Mouse (Mus musculus): Measurements from ENCODE around the gene Chmp4b. TPM values are rescaled to one million over a fixed set of nuclear protein-coding genes. Genes with fewer than 3 reads are reported as not detected.

Chmp4b gene
- polyA plus RNA-seq, 1 experiment from 2014 or later: 24.9 TPM

- Histone ChIP-seq H3K27ac (peak overlapping the region; percentile 94), H3K36me3 (ENCODE audit: poor library complexity, severe bottlenecking) (peaks cover 14% of the 10 kb centered on the region; the same call in 1 of the 2 replicates), H3K9me3 (replicated peaks) (no peaks in the 10 kb centered on the region), H3K4me2 (peak overlapping the region; percentile 59), H3K4me3 (peak overlapping the region; percentile 27), H3K4me1 (peaks cover 52% of the 10 kb centered on the region), H3K9ac (peak overlapping the region; percentile 60), H3K27me3 (no peaks in the 10 kb centered on the region)
- 53% methylated on average over 19 of the region's 19 CpGs for WGBS
- ATAC-seq: peak; percentile 87
Measured at GRCm38 (mm10) chr2:154676653-154677609, 25.4 kb downstream of the Chmp4b start.

- no peaks in the 10 kb centered on the region for H3K27me3 ChIP-seq
- peak overlapping the region; percentile 60 for H3K9ac ChIP-seq
- WGBS: 6% methylated on average over 10 of the region's 10 CpGs
- peak overlapping the region; percentile 94 for H3K27ac ChIP-seq
- H3K4me1 ChIP-seq: peaks cover 59% of the 10 kb centered on the region
- ATAC-seq: peak; percentile 81
- peak overlapping the region; percentile 59 for H3K4me2 ChIP-seq
- H3K9me3 ChIP-seq (replicated peaks): no peaks in the 10 kb centered on the region
- H3K36me3 ChIP-seq (ENCODE audit: poor library complexity, severe bottlenecking): peaks cover 10% of the 10 kb centered on the region; the same call in 1 of the 2 replicates
- H3K4me3 ChIP-seq: peak overlapping the region; percentile 27
Measured at GRCm38 (mm10) chr2:154677651-154678139, 26.2 kb downstream of the Chmp4b start.

GRCm38 (mm10) chr2:154678995-154679394, 27.5 kb downstream of the Chmp4b start:
- H3K36me3 ChIP-seq (ENCODE audit: poor library complexity, severe bottlenecking): peaks cover 6% of the 10 kb centered on the region; the same call in 1 of the 2 replicates
- no peak for ATAC-seq
- H3K9me3 ChIP-seq (replicated peaks): no peaks in the 10 kb centered on the region
- 90% methylated on average over 3 of the region's 3 CpGs for WGBS
- no peak overlapping the region for H3K4me3 ChIP-seq
- H3K27me3 ChIP-seq: no peaks in the 10 kb centered on the region
- H3K27ac ChIP-seq: no peak overlapping the region
- no peak overlapping the region for H3K9ac ChIP-seq
- H3K4me2 ChIP-seq: no peak overlapping the region
- H3K4me1 ChIP-seq: peaks cover 65% of the 10 kb centered on the region

- Histone ChIP-seq H3K27me3 (no peaks in the 10 kb centered on the region), H3K27ac (no peak overlapping the region), H3K4me3 (no peak overlapping the region), H3K4me1 (peaks cover 67% of the 10 kb centered on the region), H3K36me3 (ENCODE audit: poor library complexity, severe bottlenecking) (peaks cover 4% of the 10 kb centered on the region; the same call in 1 of the 2 replicates), H3K9ac (no peak overlapping the region), H3K4me2 (no peak overlapping the region), H3K9me3 (replicated peaks) (no peaks in the 10 kb centered on the region)
- 95% methylated on average over 2 of the region's 2 CpGs for WGBS
- no peak for ATAC-seq
Measured at GRCm38 (mm10) chr2:154680337-154680736, 28.8 kb downstream of the Chmp4b start.

GRCm38 (mm10) chr2:154680941-154681340, 29.4 kb downstream of the Chmp4b start:
- no peak overlapping the region for H3K4me2 ChIP-seq
- H3K27me3 ChIP-seq: no peaks in the 10 kb centered on the region
- H3K27ac ChIP-seq: no peak overlapping the region
- no peak overlapping the region for H3K9ac ChIP-seq
- no peaks in the 10 kb centered on the region for H3K9me3 ChIP-seq (replicated peaks)
- peaks cover 69% of the 10 kb centered on the region for H3K4me1 ChIP-seq
- ATAC-seq: no peak
- H3K36me3 ChIP-seq (ENCODE audit: poor library complexity, severe bottlenecking): no peaks in the 10 kb centered on the region
- 88% methylated on average over 6 of the region's 6 CpGs for WGBS
- no peak overlapping the region for H3K4me3 ChIP-seq

- Histone ChIP-seq H3K4me1 (peaks cover 55% of the 10 kb centered on the region), H3K27me3 (no peaks in the 10 kb centered on the region), H3K27ac (peak overlapping the region; percentile 65), H3K9ac (peak overlapping the region; percentile 32; the same call in 1 of the 2 replicates), H3K9me3 (replicated peaks) (no peaks in the 10 kb centered on the region), H3K4me3 (no peak overlapping the region), H3K36me3 (ENCODE audit: poor library complexity, severe bottlenecking) (no peaks in the 10 kb centered on the region), H3K4me2 (no peak overlapping the region)
- WGBS: 7% methylated on average over 1 of the region's 1 CpGs
- no peak for ATAC-seq
Measured at GRCm38 (mm10) chr2:154682712-154683111, 31.2 kb downstream of the Chmp4b start.

- 91% methylated on average over 7 of the region's 7 CpGs for WGBS
Measured at GRCm38 (mm10) chr2:154684901-154685470, 33.5 kb downstream of the Chmp4b start.

GRCm38 (mm10) chr2:154685772-154686171, 34.3 kb downstream of the Chmp4b start:
- H3K36me3 ChIP-seq (ENCODE audit: poor library complexity, severe bottlenecking): peaks cover 16% of the 10 kb centered on the region
- peaks cover 40% of the 10 kb centered on the region for H3K4me1 ChIP-seq
- no peak overlapping the region for H3K4me3 ChIP-seq
- H3K27ac ChIP-seq: no peak overlapping the region
- ATAC-seq: no peak
- H3K9ac ChIP-seq: no peak overlapping the region
- no peaks in the 10 kb centered on the region for H3K9me3 ChIP-seq (replicated peaks)
- WGBS: 93% methylated on average over 3 of the region's 3 CpGs
- H3K4me2 ChIP-seq: no peak overlapping the region
- H3K27me3 ChIP-seq: no peaks in the 10 kb centered on the region

More at GRCm38 (mm10) chr2:154684901-154685470, 33.5 kb downstream of the Chmp4b start:
- Histone ChIP-seq H3K36me3 (ENCODE audit: poor library complexity, severe bottlenecking) (peaks cover 9% of the 10 kb centered on the region), H3K9ac (no peak overlapping the region), H3K4me3 (no peak overlapping the region), H3K27ac (no peak overlapping the region), H3K4me1 (peaks cover 47% of the 10 kb centered on the region), H3K4me2 (no peak overlapping the region), H3K27me3 (no peaks in the 10 kb centered on the region), H3K9me3 (replicated peaks) (no peaks in the 10 kb centered on the region)
- no peak for ATAC-seq

GRCm38 (mm10) chr2:154686819-154687218, 35.3 kb downstream of the Chmp4b start:
- 92% methylated on average over 3 of the region's 3 CpGs for WGBS
- ATAC-seq: no peak
- H3K27me3 ChIP-seq: no peaks in the 10 kb centered on the region
- no peak overlapping the region for H3K4me2 ChIP-seq
- peaks cover 30% of the 10 kb centered on the region for H3K4me1 ChIP-seq
- peaks cover 25% of the 10 kb centered on the region for H3K36me3 ChIP-seq (ENCODE audit: poor library complexity, severe bottlenecking)
- no peak overlapping the region for H3K27ac ChIP-seq
- H3K9me3 ChIP-seq (replicated peaks): no peaks in the 10 kb centered on the region
- no peak overlapping the region for H3K9ac ChIP-seq
- no peak overlapping the region for H3K4me3 ChIP-seq

- WGBS: 92% methylated on average over 14 of the region's 14 CpGs
- H3K36me3 ChIP-seq (ENCODE audit: poor library complexity, severe bottlenecking): peaks cover 49% of the 10 kb centered on the region
- no peak for ATAC-seq
- H3K9ac ChIP-seq: no peak overlapping the region
- no peaks in the 10 kb centered on the region for H3K9me3 ChIP-seq (replicated peaks)
- no peaks in the 10 kb centered on the region for H3K27me3 ChIP-seq
- no peak overlapping the region for H3K4me2 ChIP-seq
- no peak overlapping the region for H3K27ac ChIP-seq
- H3K4me3 ChIP-seq: no peak overlapping the region
- H3K4me1 ChIP-seq: peaks cover 13% of the 10 kb centered on the region
Measured at GRCm38 (mm10) chr2:154689391-154689790, 37.9 kb downstream of the Chmp4b start.

GRCm38 (mm10) chr2:154690959-154691358, 39.5 kb downstream of the Chmp4b start:
- no peak overlapping the region for H3K9ac ChIP-seq
- WGBS: 98% methylated on average over 5 of the region's 5 CpGs
- H3K4me1 ChIP-seq: peaks cover under 1% of the 10 kb centered on the region; the same call in 1 of the 2 replicates
- H3K9me3 ChIP-seq (replicated peaks): no peaks in the 10 kb centered on the region
- H3K27me3 ChIP-seq: no peaks in the 10 kb centered on the region
- H3K4me2 ChIP-seq: no peak overlapping the region
- no peak overlapping the region for H3K4me3 ChIP-seq
- peaks cover 64% of the 10 kb centered on the region for H3K36me3 ChIP-seq (ENCODE audit: poor library complexity, severe bottlenecking)
- ATAC-seq: no peak
- no peak overlapping the region for H3K27ac ChIP-seq
